Mouse (Mus musculus) monocyte, adult 5-6 weeks (primary cell): ENCODE measurements around the gene Gse1. TPM values are rescaled to one million over a fixed set of nuclear protein-coding genes. Genes with fewer than 3 reads are reported as not detected.

Experiments
- ATAC-seq: fragments of 153-309, 156-312 bp; replicated peaks from 2 replicates; pipeline ENCODE4 v1.8.0; 2017; ENCODE audit warnings: mild to moderate bottlenecking; ENCODE audit not compliant: low TSS enrichment, insufficient number of reproducible peaks, severe bottlenecking, poor library complexity, low FRiP score
- total RNA-seq: library from RNA; stranded (forward); fragments of 200-1000, 200-491, 200-594 nt; gene quantifications from 3 replicates; pipeline ENCODE4 v1.2.3, GENCODE M21; 2017

The Gse1 gene
- total RNA-seq, 1 experiment from 2014 or later: 9.9 TPM

DNA sequence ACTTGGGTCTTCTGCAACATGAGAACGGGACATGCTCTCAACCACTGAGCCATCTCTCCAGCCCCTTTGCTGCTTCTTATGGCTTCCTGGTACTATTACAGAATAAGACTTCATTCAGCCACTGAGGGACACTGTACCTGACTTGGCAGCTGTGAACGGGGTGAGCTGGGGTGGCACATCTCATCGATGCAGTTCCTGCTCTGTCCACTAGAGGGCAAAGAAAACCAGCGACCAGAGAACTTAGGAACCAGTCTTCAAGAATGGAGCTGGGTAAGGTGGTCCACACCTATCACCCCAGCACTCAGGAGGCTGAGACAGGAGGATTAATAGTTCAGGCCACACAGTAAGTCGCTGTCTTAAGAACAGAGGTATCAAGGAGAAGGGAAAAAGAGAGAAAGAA, 367.7 kb downstream of the Gse1 start:
- ATAC-seq: peak; percentile 65

DNA sequence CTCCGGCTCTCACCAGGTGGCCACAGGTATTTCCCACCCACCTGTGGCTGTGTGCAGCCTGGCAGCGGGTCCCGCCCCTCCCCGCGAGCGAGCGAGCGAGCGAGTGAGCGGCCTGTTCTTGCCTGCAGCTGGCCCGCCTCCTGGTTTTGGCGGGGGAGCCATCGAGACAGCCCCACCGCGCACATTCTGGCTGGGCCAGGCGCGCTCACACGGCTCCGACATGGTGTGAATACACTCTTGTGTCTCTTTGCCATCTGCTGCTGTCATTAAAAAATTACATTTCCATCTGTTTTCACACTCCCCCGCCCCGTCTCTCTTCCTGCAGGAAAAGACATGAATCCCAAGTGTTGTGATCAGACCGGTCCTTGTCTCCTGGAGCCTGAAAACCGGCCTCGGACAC, 370.3 kb downstream of the Gse1 start:
- no peak for ATAC-seq

DNA sequence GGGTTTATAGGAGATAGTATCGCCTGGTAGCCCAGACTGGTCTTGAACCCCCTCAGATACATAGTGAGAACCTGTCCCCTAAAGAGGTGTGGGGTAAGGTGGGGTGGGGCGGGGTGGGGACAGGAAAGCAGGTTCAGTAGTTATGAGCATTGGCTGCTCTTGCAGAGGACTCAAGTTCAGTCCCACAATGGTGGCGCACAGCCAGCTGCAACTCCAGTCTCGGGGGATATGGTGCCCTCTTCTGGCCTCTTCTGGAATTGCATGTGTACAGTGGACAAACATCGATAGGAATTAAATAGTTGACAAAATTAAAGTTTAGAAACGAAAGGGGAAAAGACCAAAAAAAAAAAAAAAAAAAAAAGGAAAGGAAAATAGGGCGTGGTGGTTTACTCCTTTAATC, 371.2 kb downstream of the Gse1 start:
- ATAC-seq: peak; percentile 63; the same call in 1 of the 2 replicates

DNA sequence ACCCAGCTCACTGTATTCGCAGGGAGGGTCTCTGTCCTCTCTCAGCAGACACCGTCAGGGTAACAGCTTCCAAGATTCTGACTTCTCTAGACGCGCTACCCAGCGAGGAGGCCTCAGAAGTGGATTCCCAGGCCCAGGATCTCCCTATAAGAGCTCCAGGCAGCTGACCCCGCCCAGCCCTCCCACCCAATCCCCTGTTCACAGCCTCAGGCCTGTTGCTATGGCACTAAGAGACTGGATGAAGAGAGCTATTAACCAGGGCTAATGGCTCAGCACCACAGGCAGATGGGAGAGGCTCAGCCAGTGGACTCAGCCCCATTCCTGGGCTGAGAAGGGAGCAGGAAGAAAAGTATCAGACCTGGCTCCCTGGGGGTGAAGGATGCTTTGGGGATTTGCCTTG, 374.4 kb downstream of the Gse1 start:
- no peak for ATAC-seq

DNA sequence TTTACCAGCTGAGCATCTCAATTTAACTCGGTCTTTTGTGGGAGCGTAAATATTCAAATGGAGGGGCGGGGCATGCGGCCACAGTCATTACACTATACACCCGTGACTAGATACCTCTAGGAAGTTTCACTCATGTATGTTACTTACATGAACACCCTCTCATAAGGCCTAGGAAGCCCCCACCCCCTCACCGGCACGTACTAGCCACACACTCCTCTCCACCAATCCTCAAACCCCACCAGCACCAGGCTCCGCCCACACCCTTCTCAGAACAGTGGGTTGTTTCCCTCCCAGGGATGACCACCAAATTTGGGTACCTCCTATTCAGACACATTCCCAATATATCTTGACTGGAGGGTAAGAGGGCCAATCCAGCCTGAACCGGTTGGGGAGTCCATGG, 379.2 kb downstream of the Gse1 start:
- no peak for ATAC-seq

DNA sequence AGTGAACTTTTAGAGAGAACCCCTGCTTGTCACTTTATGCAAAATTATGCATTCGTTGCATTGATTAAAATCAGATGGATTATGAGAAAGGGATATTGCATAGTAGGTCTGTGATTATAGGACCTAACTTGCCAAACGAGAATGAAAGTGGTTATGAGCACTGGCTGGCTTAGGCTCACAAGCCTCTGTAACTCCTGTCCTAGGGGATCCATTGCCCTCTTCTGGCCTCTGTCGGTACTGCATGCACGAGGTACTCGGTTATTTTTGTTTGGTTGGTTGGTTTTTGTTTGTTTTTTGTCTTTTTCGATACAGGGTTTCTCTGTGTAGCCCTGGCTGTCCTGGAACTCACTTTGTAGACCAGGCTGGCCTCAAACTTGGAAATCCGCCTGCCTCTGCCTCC, 379.6 kb downstream of the Gse1 start:
- ATAC-seq: no peak; the same call in 1 of the 2 replicates

DNA sequence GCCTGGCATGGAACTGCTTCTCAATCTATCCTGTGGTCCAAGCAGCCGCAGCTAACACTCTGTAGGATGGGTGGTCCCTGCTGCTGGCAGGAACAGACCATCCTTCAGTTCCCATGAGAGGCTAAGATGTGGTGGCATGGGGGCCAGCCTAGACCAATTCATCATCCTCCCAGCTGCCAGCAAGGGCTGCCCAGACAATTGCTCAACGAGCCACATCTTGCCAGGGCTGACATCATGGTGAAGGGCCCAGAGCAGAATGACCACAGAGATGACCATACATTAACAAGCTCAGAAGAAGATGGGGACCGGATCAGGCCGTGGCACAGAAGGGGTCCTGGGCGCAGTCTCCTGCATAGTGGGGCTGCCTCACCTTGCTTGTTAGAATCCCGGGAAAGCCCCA, 382.6 kb downstream of the Gse1 start:
- ATAC-seq: no peak

DNA sequence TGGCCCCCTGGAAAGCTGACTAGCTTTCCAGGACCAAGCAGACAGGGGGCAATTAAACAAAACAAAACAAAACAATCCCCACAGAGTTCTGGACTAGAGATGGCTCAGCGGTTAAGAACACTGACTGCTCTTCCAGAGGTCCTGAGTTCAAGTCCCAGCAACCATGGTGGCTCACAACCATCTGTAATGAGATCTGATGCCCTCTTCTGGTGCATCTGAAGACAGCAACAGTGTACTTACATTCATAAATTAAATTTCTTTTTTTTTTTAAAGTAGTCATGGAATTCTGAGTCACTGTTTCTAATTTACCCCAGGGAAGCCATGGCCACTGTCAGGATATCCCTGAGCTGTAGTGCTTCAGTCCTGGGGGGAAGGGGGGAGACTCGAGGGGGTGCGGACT, 386.2 kb downstream of the Gse1 start:
- no peak for ATAC-seq

DNA sequence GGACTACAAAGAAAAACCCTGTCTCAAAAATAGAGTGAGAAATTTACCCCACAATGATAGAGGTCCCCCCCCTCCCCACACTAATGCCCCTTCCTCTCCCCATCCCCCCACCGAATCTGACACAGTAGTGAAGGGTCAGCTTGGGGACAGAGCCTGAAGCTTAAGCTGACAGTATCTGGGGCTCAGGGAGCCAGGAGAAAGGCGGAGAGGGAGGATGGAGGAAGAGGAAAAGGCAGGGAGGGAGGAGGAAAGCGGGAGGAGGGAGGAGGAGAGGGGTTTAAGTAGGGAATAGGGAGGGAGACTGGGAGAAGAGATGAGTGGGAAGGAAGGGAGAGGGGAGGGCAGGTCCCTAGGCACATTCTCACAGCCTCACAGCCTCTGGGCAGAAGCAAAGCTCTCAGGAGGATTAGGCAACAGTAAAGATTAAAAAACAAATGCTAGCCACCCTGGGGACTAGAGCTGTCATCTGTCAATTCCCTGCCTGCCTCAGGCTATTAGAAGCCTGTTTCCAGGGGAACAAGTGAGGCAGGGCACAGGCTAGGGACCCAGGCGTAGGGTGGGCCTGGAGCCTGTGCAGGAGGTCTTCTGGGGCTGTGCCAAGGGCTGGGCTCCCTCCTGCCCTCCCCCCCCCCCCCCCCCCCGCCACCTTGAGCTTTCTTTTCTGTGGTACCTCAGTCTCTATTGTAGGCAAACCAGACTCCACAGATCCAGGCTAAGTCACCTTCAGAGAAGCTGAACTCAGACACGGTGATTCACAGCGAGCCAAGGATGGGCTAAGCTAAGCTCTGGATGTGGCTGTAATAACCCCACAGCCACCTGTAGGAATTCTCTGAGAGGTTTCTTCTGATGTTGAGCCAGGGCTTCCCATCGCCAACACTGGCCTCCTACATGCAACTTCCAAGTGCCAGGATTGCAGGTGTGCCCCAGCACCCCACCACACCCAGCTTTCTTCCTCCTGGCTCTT, 388.7 kb downstream of the Gse1 start:
- ATAC-seq: no peak

DNA sequence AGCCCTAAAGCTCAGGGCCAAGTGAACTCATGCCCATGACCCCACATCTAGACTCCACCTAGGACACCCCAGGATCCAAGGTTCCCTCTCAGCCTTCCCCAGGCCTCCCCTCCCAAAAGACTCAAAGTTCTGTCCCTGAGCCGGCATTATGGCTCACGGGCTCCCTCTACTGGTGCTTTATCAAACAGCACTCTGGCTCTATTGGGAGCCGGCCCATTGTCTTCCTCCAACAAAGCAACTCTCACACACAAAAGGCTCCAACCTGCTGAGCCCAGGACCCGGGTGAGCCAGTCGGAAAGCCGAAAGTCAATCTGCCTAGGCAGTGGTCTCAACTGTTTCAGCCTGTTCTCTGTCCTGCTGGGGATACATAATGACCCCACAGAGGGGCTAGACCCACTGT, 389.9 kb downstream of the Gse1 start:
- ATAC-seq: peak; percentile 74

DNA sequence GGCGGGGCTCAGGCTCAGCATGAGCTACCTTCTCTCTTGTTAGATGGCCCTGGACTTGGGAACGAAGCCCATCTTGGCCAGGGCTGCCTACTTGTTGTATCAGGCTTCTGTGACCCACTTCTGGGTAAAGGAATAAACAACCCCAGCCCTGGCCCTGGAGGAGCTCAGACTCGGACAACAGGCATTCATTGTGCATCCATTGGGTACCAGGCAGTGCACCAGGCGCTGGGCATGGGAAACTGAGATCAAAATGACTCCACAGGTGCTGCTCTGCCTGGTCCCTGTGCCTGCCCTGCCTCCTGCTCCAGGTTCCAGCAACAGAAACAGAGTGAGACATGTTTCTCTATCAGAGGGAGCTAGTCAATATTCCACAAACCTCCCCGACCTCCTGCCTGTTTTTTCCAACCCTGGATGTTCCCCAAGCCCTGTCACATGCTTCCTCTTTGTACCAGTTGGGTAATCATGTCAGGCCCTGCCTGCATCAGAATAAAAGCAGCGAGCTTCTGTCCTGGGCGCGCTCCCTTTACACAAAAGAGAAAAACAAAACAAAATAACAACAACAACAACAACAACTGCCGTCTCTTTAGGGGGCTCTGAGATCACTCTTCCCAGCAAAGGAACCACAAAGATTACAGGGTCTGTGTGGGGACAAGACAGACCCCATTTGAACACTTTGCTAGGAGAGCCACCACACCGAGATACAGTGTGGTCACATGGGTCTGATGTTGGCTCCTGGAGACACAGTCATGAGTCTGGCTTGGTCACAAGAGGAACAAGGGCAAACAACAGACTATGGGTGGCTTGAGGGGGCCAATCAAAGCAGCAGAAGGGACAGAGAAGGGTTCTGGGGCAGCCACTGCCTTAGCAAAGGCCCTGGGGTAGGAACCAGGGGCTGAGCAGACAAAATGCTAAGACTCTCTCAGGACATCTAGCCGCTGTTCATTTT, 391.3 kb downstream of the Gse1 start:
- ATAC-seq: no peak

DNA sequence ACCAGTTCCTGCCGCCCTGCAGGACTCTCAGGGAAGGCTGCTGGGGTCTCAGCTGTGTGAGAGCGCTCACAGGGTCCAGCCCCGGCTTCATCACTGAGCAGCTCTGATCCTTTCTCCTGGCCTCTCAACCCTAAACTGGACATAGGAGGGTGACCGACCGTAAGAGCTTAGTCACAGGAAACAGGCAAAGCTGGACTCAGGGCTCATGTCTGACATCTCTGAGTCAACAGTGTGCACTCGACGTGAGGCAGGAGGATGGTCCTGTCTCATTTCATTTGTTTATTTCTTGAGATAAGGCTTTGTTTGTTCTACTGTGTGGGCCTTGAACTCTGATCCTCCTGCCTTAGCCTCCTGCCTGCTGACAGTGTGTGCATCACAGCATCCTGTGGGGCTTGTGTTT, 392.2 kb downstream of the Gse1 start:
- no peak for ATAC-seq

DNA sequence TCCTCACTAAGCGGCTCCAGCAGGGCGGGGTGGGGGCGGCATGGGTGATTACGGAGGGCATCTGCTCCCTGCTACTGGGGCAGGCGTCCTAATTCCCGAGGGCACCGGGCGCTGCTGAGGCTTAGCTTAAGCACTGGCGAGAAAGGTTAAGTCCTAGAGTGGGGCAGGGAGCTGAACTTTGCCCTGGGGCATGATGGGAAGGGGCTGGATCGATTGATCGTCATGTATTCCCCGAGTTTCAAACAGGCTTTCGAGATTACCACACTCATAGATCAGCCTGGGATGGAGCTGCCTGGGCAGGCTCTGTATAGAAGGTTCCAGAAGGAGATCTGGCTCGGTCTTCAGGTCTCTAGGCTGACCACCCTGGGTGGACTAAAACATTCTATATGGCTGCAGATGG, 393.9 kb downstream of the Gse1 start:
- no peak for ATAC-seq

DNA sequence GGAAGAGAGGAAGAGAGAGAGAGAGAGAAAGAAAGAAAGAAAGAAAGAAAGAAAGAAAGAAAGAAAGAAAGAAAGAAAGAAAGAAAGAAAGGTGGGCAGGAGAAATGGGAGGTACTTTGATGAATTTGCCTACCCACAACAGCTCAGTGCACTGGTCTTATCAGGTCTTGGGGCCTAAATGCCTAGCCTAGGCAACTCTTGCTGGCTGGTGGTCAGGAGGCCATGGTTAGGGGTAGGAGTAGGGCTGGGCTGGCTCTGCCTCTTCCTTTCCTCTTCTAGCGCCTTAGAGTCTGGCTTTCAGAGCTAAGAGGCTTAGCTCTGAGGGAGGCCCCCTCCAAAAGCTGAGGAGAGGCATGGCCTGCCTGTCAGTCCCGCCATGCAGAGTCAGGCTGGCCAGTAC, 395.4 kb downstream of the Gse1 start:
- no peak for ATAC-seq

DNA sequence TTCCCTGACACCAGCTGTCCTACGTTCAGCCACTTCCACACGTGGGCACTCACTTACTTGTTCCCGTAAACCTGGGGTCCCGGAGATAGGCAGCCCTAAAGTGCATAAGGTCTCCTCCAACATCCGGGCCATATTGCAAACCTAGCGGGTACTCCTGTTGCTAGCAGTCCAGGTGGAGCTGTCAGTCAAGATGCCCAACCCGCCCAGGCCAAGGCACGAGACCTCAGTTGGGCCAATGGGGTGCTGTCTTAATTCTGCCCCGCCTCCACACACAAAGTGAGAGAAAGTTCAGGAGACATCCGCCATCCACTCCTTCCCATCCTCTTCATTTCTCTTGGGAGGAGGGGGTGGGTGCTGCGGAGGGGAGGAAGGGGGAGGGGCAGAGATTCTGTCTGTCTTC, 398.2 kb downstream of the Gse1 start:
- no peak for ATAC-seq

DNA sequence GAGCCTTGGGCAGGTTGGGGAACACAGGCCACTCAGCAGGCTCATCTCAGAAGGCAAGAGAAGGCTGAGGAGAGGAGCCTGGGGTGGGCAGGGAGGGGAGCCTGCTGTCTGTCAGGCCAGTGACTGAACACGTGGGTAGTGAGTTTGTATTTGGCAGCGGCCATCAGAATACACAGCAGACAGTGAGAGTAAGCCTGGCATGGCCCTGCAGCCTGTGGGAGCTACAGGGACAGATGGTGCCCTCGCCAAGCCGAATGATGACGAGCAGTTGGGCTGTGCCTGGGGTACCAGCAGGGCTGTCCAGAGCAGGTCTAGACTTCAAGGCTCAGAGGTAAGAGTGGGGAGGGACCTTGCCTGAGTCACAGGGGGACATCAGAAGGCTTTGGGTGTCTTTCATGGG, 399.0 kb downstream of the Gse1 start:
- ATAC-seq: no peak

DNA sequence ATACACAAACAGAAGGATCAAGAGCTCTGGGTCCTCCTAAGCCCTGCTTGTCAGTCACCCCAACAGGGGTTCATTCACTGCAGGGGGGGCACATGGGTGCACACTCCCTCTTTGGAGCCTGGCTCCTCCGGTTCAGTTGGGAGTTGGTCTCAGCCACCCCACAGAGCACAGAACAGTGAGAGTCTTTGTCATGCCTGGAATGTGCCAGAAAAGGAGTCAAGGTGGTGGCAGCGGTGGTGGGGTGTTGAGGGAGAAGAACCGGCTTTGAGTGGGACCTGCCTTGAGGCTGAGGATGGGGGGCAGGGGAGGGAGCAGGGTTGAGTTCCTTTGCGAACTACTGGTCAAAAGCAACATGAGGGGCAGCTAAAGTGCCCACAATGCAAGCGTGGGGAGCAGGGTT, 401.8 kb downstream of the Gse1 start:
- ATAC-seq: no peak

DNA sequence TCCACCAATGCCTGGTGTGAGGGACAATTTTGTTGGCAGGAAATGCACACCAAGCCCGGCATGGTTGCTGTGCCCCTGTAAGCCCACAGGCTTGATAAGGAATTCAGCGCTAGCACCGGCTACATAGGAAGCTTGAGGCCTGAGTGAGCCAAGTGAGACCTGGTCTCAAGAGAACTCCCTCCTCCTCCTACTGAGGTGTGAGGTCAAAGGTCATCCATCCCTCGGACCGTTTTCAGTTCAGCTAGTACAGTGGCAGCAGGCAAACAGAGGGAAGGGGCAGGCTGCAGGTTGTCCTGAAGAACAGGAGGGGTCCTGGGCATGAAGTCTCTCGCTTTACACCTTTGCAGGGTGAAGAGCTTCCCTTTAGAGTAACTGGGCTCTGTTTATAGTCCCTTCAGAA, 402.6 kb downstream of the Gse1 start:
- no peak for ATAC-seq
